Mouse (Mus musculus) gastrocnemius, postnatal 25 days (tissue): Measurements from ENCODE around the gene Zfp296. TPM values are rescaled to one million over a fixed set of nuclear protein-coding genes. Genes with fewer than 3 reads are reported as not detected.

Experiments used
- DNase-seq: peaks from one replicate; pipeline ENCODE4 v3.0.0; 2022
- long read RNA-seq, 2 experiments: library from polyadenylated mRNA; stranded (forward); transcript quantifications; one replicate each; pipeline ENCODE4 v2.0.0; 2021
- total RNA-seq, 2 experiments: library from RNA; stranded (reverse); gene quantifications; 1 replicate in 1 of 2; 2 replicates in 1 of 2; pipeline ENCODE4 v1.2.3; 2021

Zfp296 gene
- total RNA-seq = under 1 TPM; 0.28 to 0.40 TPM
- long read RNA-seq, experiment 1 = 0 reads
- long read RNA-seq, experiment 2 = 0 reads

DNA sequence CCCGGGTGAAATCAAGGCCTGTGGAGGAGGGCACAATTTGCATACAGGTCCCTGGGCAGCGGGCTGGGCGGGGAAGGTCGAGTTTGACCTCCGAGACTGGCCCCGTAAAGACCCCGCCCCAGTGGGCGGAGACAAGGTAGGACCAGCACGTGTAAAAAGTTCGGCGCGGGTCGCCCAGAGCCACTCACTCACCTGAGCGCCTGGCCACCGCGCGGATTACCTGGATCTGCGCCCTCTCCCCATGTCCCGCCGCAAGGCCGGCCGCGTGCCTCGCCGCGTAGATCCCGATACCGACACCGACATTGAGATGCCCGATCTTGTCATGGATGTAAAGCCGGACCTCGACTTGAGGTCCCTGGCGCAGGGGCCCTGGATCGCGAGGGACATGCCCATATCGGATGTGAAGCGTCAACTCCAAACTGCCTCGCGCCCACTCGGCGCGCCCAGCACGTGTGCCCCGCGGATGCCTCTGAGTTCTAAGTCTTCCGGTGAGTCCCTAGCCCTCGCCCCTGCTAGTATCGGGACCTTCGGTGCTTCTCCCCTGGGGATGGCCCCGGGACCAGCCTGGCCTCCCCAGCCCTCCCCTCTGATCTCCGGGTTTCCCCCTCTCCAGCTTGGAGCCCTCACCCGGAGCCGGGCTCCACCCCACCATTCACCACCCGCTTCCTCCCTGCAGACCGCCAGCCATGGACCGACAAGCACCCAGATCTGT lies at the start of gene Zfp296, which contains the start of gene Gemin7:
Gene Zfp296, plus strand, starts transcription at position 147 of the 712 bp plus-strand sequence.
Gene Gemin7, minus strand, starts transcription at position 455 of the 712 bp plus-strand sequence.
- peak; percentile 15 for DNase-seq

GRCm38 (mm10) chr7:19531077-19531476 lies 46.0 kb upstream of the Zfp296 start:
- DNase-seq = no peak

- no peak for DNase-seq
These were observed 44.8 kb upstream of the Zfp296 start for GRCm38 (mm10) chr7:19532240-19532639.

- no peak for DNase-seq
These were observed 42.4 kb upstream of the Zfp296 start for GRCm38 (mm10) chr7:19534676-19535075.

DNA sequence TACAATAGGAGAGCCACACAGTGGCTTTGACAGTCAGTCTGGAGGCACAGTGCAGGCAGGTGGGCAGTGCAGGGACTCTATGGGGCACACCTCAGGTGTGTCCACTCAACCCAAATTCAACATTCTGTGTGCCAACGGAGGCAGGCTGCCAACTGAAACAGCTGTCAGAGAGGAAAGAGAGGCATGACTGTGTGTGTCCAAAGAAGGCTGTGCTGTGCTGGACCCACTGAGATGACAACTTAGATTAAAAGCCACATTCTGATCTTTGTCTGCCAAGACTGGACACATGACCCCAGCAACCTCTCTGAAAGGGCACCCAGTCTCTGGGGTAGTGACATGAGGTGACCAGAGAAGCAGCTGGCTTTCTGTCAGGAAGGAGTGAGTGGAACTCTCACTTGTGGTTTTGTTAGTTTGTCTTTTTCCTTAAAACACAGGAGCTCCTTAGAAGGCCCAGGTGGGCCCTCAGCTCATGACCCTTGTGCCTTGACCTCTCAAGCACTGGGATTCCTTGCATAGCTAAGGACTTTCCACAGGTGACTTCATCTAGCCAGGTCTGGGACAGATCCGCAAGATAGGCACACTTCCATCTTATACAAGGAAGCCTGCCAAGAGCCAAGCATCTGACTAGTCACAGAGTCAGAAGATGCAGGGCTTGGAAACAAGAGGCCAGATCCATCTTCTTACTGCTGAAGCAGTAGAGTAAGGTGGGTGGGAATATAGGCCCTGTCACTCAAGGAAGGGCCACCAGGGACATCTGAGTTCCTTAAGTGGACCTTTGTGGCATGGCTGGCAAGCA lies 36.1 kb upstream of the Zfp296 start:
- DNase-seq = peak; percentile 39

- no peak for DNase-seq
These were observed 35.4 kb upstream of the Zfp296 start for GRCm38 (mm10) chr7:19541681-19542154.

DNA sequence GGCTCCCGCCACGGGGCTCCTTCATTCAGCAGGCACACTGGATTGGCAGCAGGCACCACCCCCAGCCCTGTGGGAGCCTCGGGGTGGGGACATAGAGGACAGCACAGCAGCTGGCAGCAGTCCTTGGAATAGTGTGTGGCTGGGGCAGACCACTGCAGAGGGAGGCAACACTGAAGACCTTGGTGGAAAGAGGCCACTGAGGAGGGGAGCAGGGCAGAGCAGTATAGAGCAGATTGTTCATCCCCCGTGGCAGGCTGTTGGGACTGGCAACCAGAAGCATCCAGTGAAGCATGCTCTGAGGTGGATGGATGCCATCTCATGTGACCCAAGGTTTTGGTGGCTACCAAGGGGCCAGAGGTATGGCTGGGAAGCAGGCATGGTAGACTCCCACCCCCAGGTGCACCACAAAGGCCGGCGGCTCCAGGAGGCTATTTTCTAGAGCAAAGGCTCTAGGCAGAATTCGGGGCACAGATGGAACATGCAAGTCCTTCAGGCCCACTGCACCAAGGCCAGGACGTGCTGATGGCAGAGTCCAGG lies 34.9 kb upstream of the Zfp296 start:
- peak; percentile 33 for DNase-seq

DNA sequence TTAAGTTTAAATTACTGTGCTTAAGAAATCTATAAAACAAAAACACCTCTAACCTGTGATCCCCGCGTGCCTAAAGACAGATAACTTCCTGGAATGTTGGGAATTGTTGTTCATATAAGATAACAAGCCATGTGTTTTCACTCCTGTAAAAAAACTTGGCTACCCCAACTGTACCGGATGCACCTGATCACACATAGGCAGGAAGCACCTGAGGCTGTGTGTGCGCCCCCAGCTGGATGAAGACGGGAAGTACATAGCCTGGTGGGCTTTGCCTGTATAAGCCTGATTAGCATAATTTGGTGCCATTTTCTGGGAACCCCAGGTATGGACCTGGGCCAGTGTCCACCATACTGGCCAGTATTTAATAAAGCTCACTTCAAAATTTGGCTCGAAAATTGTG lies 33.5 kb upstream of the Zfp296 start:
- DNase-seq = no peak

DNA sequence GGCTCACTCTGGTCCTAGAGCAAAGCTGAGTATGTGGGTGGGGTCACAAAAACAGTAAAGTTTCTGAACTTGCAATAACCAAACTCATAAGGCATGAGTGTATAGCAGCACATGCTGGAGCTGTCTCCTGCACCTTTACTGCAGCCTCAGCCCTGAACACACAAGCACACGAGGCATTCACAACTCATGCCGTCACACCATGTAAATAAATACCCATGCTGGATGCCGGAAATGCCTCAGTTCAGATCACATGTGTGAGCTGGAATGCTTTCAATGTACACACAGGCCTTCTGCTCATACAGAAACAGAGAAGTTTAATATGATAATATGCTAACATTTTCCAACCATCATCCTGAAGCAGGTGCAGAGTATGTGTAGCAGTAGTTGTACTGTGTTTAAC lies 31.1 kb upstream of the Zfp296 start:
- DNase-seq = no peak

GRCm38 (mm10) chr7:19547344-19547969 lies 29.6 kb upstream of the Zfp296 start:
- DNase-seq = no peak

- DNase-seq = no peak
These were observed 27.7 kb upstream of the Zfp296 start for GRCm38 (mm10) chr7:19549394-19549793.

- DNase-seq = no peak
These were observed 25.5 kb upstream of the Zfp296 start for GRCm38 (mm10) chr7:19551634-19552033.

DNA sequence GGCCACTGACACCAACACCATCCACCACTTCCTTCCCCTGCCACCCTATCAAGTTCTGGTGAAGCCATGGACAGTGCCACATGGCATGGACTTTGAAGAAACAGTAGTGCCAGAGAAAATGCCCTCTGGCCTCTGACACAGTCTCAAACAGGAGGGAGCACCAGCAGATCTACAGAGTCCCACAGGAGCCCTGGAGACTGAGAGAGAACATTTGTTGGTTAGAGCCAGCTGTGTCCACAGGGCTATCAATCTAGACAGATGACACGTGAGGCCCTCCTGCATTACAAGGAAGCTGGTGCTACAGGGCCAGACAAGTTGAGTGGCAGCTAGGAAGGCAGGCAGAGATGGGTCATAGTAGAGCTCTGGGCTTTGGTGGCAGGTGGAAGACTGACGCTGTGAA lies 24.6 kb upstream of the Zfp296 start:
- no peak for DNase-seq

GRCm38 (mm10) chr7:19554168-19554567 lies 22.9 kb upstream of the Zfp296 start:
- DNase-seq = no peak

DNA sequence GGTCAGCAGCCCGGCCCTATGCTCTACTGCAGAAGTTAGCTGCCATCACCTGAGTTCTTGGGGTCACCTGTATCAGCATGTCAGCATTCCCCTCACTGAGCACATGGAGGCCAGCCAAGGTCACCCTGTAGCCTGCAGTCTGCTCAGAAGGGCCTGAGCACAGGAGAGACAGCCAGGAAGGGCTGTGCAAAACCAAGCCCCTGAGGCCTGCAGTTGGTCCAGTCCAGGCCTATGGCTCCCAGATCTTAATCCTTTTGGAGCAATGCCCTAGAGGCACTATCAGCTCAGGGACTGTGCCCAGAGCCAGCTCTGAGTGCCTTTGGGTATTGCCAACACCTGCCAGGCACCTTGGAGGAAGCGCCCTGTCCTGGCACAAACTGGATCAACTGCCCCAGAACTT lies 20.0 kb upstream of the Zfp296 start:
- DNase-seq = peak; percentile 59

- no peak for DNase-seq
These were observed 18.8 kb upstream of the Zfp296 start for GRCm38 (mm10) chr7:19557982-19558900.

DNA sequence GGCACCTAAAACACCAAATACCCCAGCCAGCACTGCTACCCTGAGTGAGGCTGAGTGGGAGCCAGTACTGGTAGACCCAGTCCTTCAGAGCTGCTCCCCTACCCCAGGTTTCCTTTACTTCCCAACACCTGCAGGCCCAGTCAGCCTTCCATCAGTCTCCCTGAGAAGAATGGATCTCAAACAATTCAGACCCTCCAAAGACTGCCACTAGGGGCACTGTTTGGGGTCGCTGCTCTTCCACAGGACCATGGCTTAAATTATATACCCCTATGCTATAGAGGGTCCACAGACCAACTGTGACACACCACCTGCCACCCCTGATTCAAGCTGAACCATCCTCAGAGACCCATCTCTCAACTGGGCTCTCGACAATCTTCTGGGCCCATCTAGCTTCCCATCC lies 18.1 kb upstream of the Zfp296 start:
- no peak for DNase-seq

DNA sequence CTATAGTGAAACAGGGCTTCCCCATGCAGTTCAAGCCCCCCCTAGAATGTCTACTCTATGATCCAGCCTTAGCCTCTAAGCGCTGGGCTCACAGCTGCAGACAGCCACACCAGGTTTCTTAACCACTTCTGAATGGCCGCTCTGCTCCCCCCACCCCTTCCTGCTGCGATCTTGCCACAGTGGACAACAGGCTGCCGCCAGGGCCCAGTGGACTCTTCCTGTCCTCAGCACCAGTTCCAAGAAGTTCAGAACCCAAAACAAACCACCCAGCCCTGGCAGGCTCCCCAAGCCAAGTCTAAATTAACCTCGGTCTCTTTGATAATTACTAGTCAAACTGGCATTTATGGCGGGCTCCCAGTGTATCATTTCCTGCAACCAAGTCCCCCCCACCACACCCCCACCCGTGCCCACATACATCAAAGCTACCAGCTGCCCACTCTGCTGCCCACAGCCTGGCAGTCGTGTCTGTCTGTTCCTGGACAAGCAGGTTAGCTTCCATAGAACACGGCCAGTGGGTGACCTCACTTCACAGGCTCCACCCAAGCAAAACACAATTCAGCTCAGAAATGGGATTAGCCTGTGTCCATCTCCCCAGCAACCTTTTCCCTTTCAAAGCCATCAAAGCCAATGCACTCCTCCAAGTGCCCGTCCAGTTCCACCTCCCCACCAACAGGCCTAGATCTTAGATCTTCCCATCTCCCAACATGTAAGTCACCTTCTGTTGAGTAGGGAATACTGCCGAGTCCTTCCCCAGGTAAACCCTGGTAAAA lies 16.4 kb upstream of the Zfp296 start:
- peak; percentile 8 for DNase-seq

DNA sequence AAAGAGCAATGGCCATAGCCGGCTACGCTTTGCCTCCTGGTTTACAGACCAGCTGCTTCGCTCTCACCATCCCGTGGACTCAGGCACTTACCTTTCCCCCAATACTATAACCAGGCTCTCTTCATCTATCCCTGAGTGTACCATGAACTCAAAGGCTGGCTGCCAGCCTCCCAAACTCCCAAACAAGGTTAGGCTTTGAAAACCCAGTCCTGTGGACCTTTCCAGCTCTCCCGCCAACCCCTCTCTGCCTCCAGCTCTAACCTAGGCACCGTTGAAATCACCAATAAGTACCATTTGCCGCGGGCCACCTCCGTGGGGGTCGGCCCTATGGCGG lies 15.7 kb upstream of the Zfp296 start:
- no peak for DNase-seq

DNA sequence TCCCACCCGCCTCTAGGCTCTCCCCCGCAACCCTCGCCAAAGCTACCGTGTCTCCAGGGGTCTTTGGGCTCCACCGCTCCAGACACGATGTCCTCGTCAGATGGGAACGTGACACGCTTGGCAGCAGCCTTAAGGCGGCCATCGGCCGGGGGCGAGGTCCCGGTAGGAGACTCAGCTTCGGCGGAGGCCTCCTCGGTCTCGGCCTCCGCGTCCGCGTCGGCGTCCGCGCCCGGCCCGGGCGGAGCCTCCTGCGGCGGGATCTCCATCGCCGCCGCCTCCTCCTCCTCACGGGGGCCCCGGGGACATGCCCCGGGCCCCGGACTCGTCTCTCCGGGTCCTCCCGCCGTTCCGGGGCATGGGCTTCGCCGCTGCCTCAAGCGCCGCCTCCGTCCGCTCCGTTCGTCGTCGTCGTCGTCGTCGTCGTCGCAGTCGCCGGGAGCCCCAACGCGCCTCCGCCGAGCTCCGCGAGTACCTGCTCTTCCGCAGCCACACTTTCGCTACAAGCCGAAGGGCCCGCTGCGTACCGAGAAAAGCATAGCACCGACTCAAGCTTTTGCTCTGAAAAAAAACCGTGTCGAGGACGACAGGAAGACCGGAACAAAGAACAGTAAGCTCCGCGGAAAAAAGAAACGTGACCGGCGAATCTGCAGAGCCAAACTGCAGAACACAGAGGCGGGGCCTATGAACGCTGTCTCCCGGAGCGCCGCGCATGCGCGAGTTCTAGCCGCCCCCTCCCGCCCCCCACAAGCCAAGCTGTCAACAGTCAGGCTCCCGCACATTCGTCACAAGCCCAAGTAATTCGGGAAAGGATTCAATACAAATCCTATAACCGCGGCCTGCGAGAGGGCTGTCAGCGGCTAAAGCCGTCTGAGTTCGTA lies 15.1 kb upstream of the Zfp296 start:
- DNase-seq = peak; percentile 90
